Mouse (Mus musculus) lung, adult 2 months (tissue): ENCODE measurements at regions not wholly inside any gene's neighbourhood (a gene's known extent, or its start where the extent isn't known, plus 50 kb on each side); places are given as distances from the start of the nearest gene placed in this dataset.

Experiments used
- DNase-seq: peaks from one replicate; pipeline ENCODE4 v3.0.0; 2022
- H3K4me1 ChIP-seq: fragments of 200-500 bp; 2 replicates; pipeline ENCODE4 v1.6.1; 2011; ENCODE audit warnings: low read length; ENCODE audit not compliant: control insufficient read depth, insufficient read depth
- H3K4me3 ChIP-seq: fragments of 200-500 bp; replicated peaks from 2 replicates; pipeline ENCODE3; 2011; ENCODE audit warnings: low read depth, mild to moderate bottlenecking, control low read depth, low read length; ENCODE audit errors: extremely low read depth
- CTCF ChIP-seq: fragments of 200-500 bp; IDR thresholded peaks from 2 replicates; pipeline ENCODE4 v1.5.1; 2011; ENCODE audit warnings: mild to moderate bottlenecking, low read length, control low read depth; ENCODE audit not compliant: insufficient read depth
- POLR2A ChIP-seq: fragments of 200-500 bp; IDR thresholded peaks from 2 replicates; pipeline ENCODE4 v1.6.1; 2011; ENCODE audit warnings: low read depth, mild to moderate bottlenecking, control low read depth, low read length, borderline replicate concordance; ENCODE audit errors: extremely low read depth
- WGBS: fragments of 180-500 bp; shearing (Covaris S2); methylation state at CpG from one replicate; pipeline ENCODE4 v1.1.7; 2018; 5-methylcytosine and 5-hydroxymethylcytosine counted together

DNA sequence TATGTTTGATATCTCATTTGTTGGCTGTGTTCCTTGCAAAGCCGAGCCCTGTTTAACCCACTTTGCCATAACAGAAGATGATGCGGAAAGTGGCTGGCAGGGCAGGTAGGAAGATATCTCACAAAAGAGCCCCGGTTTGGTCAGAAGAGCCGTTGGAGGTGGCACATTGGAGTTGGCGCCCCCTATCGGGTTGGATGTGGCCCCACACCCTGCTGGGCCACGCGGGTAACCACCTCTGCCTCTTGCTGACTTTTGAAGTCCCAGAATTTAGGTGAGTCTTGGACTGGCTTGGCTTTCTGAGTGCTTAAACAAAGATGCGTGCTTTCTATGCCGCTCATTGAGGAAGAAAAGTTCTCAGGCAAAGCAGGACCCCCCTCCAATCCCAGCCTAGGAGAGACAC lies 56.1 kb downstream of the Gm4791 start:
- TF ChIP-seq POLR2A, result no peak
- no peak for TF ChIP-seq CTCF
- no peaks in the 10 kb centered on the region for H3K4me1 ChIP-seq
- no peak overlapping the region for H3K4me3 ChIP-seq
- WGBS, result 66% methylated on average over 10 of the region's 10 CpGs
- no peak for DNase-seq

DNA sequence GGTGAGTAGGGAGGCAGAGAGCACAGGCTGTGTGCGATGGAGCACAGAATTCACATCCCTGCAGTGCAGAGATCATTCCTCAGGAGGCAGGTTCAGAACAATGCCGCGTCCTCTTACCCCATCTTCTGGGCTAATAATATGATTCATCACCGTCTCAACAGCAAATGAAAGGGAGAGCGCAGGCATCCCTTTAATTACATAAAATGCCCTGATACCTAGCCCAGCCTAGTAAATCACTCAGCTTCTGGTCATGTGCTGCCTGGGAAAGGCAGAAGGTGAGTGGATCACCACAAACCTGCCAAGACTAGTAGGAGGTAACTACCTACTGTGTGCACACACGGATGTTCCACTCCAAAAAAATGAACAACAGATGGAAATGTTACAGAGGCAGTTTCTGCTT lies 57.0 kb downstream of the Gm4791 start:
- no peaks in the 10 kb centered on the region for H3K4me1 ChIP-seq
- 82% methylated on average over 6 of the region's 6 CpGs for WGBS
- no peak for DNase-seq
- no peak for TF ChIP-seq POLR2A
- TF ChIP-seq CTCF, result no peak
- H3K4me3 ChIP-seq, result no peak overlapping the region

DNA sequence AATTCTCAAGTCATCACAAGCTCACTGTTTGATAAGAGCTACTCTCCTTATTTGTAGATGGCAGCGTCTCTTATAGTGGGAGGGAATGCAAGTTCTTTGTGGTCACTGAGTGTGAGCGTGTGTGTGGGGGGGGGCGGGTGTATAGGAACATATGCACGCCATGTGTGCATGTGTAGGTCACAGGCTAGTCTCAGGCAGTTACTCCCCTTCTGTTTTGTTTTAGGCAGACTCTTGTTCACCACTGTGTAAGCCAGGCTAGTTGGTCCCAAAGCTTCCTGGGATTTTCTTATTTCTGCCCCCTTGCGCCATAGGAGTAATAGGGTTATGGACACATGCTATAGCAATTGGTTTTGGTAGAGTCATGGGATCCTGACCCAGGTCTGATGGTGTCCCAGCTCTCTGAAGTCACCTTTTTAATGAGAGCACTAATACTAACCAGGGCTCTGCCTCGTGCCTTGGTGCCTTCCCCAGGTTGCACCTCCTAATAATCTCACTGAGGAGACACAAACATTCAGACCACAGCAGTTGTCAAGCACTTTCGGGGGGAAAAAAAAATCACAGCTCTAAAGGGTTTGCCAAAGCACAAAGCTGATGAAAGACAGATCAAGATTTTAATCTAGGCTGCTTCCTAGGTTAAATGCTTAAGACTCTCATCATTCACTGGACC lies 60.9 kb downstream of the Gm4791 start:
- no peak for DNase-seq
- WGBS, result 71% methylated on average over 7 of the region's 7 CpGs
- no peak for TF ChIP-seq CTCF
- no peak overlapping the region for H3K4me3 ChIP-seq
- H3K4me1 ChIP-seq, result no peaks in the 10 kb centered on the region

DNA sequence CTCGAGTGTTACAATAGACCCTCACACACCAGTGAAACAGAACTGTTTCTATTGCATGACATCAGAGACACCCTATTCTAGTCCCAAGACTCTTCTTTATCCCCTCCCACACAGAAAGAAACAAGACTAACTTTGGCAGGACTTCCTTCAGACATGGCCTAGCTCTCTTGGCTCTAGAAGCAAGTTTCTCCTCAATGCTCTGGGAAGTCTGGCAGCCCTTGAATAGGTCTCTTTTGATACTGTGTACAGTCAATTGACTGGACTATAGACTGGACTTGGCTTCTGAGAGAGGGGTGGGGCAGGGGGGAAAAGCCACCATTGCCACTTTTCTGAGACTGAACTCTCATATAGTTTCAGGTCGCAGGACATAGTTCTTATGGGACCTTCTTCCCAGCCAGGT lies 62.2 kb downstream of the Gm4791 start:
- WGBS, result 71% methylated on average over 2 of the region's 2 CpGs
- TF ChIP-seq CTCF (no peak), POLR2A (no peak)
- Histone ChIP-seq H3K4me3 (no peak overlapping the region), H3K4me1 (no peaks in the 10 kb centered on the region)
- DNase-seq, result no peak

DNA sequence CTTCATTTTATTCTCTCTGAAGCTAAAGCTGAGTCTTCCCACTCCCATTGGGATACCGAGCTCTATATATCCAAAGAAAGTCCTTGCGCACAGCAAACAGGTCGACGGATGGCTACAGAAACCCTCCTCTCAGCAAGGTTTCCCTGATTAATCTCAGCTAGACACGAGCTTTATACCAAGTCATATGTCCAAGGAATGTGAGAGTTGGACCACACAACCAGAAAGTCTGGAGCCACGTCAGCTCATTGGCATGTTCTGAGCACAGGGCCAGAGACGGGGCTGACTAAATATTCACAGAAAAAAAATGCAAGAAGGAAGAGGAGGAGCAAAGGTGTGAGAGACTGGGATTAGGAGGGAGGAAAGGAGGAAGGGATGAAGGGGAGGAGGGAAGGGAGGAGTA lies 64.0 kb downstream of the Gm4791 start:
- no peaks in the 10 kb centered on the region for H3K4me1 ChIP-seq
- DNase-seq, result no peak
- WGBS, result 66% methylated on average over 7 of the region's 7 CpGs
- no peak for TF ChIP-seq CTCF
- TF ChIP-seq POLR2A, result no peak
- no peak overlapping the region for H3K4me3 ChIP-seq

DNA sequence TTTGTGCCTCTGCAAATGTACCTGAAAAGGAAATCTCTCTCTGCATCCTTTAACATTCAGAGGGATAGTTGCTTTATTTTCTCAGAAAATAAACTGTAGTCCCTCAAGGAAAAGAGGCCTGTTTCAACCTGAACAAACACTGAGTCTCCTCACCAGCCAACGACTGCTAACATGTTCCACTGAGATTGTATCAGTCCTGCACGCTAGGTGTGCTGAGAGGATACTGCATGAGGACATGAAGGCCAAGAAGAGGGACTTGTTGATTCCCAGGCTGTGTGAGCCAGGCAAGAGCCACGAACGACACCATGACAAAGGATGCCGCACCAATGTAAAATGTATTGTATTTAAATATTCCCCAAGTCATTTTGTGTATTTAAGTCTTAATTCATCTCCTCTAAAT lies 65.2 kb downstream of the Gm4791 start:
- no peak overlapping the region for H3K4me3 ChIP-seq
- 66% methylated on average over 5 of the region's 5 CpGs for WGBS

DNA sequence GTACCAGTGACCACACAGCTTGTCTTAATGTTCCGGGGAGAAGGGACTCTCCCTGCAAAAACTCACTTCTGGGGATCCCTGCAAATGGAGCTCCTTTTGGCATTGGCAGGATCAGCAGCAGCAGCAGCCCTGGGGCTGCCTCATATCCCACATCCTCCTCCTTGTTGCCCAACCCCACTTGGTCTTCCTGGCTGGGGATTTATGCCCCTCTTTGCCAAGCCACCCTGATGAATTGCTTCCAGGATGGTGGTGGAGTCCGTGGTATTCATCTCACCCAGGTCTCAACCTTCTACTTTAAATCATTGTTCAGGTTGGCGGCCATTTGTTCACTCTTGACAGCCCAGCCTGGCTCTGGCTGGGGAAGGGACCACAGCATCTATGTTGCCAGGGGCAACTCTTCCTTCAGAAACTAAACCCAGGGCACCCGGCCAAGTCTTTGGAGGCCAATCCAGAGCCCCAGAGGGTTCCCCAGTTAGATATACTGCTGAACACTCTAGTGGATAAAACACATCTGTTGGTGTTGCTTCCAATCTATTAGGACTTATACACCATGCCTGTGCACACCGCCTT lies 66.0 kb downstream of the Gm4791 start:
- 64% methylated on average over 5 of the region's 5 CpGs for WGBS
- H3K4me3 ChIP-seq, result no peak overlapping the region
- DNase-seq, result no peak
- no peak for TF ChIP-seq CTCF
- TF ChIP-seq POLR2A, result no peak
- H3K4me1 ChIP-seq, result no peaks in the 10 kb centered on the region

More for the DNA sequence above, 65.2 kb downstream of the Gm4791 start:
- TF ChIP-seq CTCF (no peak), POLR2A (no peak)
- DNase-seq, result no peak
- H3K4me1 ChIP-seq, result no peaks in the 10 kb centered on the region

DNA sequence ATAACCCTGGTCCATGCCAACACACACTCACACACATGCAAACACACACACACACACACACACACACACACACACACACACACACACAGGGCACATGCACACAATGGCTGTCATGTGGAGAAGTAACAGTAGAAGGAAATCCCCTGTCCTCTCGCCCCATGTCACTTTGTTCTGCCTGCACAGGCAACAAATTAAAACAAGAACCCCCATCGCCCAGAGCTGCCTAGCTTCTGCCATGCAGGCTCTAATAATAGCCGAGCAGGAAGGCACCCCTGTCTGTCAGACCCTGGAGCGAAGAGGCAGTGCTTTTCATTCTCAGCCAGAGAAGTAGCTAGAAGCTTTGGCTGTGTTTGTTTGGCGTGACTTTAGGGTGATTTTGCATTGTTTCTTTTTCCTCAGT lies 70.9 kb downstream of the Gm4791 start:
- H3K4me1 ChIP-seq, result no peaks in the 10 kb centered on the region
- WGBS, result 47% methylated on average over 5 of the region's 5 CpGs
- DNase-seq, result no peak
- H3K4me3 ChIP-seq, result no peak overlapping the region
- TF ChIP-seq POLR2A, result no peak
- TF ChIP-seq CTCF, result no peak

DNA sequence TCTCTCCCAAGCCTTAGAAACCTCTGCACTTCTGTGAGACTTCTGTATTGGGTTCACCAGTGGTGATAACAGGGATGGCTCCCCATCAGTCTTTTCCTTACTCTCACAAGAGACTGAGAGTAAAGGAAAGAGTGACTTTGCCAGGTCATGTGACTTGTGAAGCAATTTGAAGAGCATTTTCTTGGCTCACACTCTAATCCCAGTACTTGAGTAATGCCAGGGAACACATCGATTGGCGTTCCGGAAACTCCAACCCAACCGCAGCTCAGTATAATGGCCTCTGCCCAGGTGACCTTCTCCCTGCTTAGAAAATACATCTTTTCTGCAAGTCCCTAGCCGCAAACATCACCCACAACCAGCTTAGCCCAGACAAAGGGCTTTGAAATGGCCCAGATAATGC lies 72.4 kb downstream of the Gm4791 start:
- Histone ChIP-seq H3K4me3 (no peak overlapping the region), H3K4me1 (no peaks in the 10 kb centered on the region)
- 55% methylated on average over 5 of the region's 5 CpGs for WGBS
- no peak for TF ChIP-seq CTCF
- no peak for TF ChIP-seq POLR2A
- DNase-seq, result peak; percentile 6

DNA sequence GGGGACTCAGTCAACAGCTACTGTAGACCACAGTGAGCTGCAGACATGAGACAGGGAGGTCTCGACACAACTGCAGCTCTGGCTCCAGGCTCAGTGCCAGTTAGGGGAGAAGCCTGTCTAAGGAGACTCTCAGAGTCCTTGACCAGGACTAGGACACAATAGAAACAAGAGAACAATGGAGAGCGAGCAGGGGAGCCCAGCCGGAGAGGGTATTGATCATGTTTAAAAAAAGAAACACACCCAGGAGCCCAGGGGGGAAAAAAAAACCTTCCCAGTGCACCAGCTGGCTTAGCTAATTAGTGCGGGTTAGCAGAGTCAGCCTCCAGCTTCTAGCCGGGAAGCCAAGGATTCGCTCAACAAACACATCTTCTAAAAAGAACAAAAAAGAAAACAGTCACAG lies 78.4 kb downstream of the Gm4791 start:
- Histone ChIP-seq H3K4me3 (no peak overlapping the region), H3K4me1 (no peaks in the 10 kb centered on the region)
- TF ChIP-seq CTCF (no peak), POLR2A (no peak)
- no peak for DNase-seq
- 30% methylated on average over 6 of the region's 6 CpGs for WGBS
